Mouse (Mus musculus) A20 (cell line): ENCODE measurements around the gene Rhof.

Experiments used
- DNase-seq: peaks from one replicate; pipeline ENCODE4 v3.0.0-alpha.2; 2011; ENCODE audit warnings: low read depth, low spot score

The Rhof gene

DNA sequence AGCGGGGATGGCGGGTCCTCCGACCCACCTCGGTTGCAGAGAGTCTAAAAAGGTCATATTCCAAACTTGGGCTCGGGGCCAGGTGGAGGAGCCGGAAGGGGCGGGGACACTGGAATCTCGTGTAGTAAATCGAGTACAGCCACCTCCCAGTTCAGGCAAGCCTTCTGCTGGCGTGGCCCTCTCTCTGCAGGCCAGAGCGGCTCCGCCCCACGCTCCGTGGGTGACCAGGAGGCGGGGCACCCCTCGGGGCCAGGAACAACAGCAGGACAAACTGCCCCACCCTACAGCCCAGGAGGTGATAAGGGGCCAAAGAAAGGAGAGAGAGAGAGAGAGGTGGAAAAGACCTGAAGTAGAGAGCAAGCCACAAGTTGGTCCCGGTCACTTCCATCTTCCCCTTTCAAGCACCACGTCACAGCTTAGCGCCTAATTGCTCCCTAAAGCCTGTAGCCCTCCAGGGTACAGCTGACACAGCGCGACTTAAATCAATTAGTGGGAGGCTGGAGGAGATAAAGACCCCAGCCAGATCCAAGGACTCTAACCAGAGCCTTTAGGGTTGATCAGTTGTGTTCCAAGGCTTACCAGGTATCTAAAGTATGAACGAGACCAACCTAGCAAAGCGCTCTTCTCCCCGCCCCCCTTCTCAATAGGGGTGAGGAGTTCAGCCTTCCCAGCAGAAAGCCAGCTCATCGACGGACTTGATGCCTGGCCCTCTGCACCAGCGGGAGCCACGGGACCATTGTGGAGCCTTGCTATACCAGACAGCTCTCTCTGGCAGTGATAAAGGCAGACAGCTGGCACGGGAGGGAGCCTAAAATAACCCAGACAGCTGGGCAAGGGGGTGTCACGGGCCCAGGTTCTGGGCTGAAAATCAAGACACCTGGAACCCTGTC lies 3.2 kb upstream of the Rhof start:
- no peak for DNase-seq

DNA sequence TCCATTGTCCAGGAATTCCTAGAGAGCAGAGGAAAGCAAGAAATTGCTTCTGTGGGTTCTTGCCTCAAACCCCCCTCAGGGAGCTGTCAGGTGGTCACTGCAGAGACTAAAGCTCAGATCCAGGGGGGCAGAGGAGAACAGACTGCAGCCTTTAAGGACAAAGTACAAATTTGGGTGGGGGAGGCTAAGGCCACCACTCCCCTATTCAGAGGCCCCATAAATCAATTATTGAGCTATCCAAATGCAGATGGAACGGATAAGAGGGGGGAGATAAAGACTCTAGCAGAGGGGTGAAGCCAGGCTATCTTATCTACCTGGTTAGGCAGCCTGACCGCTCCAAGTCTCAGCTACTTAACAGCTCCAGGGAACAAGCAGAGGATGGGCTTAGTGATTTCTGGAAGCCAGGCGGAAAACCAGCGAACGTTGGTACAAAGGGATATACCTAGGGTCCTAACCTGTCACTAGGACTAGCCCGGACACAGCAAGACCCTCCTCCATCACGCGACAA lies 2.4 kb upstream of the Rhof start:
- no peak for DNase-seq

DNA sequence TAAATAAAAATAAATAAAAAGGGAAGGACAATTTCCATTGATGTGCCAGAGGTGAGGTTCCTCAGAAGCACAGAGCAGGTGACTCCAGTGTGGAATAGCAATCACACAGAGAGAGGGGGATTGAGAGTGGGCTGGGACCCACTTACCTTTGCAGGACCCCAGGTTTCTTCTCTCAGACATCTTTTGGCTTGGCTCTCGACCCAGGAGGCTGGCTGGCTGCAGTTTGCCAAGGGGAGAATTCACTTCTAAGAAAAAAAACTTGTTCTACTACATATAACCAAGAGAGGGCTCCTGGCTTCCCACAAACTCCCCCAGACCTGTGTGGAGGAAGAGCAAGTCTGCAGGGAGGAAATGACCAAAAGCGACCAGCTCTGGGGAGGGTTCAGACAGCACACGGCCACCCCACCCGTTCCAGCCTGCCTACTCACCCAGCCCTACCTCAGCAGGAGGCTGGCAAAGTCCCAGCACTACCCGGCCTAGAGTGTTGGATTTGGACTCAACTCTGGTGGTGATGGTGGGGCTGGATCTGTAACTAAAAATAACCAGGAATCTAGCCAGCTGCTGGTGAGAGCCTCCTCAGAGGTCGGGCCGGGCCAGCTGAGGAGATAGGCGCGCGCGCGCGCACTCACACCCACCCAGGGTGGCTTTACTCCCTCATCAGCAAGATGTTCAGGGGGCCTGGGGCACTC lies 1.8 kb upstream of the Rhof start:
- DNase-seq, result no peak

DNA sequence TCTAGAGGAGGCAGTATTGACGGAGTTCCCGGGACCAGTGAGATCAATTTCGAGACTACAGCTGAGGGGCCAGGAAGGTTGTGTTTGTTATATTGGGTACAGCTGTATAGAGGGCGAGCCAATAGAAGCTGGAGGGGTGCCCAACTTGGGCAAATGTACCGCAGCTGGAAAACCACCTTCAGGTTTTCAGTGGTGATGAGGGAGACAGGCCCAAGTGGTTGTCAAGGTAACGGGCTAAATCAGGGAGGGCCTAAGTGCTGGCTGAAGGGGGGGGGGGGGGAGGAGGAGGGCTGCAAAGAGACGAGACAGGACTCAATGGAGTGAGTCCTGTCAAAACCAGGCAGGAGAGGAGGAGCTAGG lies 1.3 kb upstream of the Rhof start:
- DNase-seq, result no peak

DNA sequence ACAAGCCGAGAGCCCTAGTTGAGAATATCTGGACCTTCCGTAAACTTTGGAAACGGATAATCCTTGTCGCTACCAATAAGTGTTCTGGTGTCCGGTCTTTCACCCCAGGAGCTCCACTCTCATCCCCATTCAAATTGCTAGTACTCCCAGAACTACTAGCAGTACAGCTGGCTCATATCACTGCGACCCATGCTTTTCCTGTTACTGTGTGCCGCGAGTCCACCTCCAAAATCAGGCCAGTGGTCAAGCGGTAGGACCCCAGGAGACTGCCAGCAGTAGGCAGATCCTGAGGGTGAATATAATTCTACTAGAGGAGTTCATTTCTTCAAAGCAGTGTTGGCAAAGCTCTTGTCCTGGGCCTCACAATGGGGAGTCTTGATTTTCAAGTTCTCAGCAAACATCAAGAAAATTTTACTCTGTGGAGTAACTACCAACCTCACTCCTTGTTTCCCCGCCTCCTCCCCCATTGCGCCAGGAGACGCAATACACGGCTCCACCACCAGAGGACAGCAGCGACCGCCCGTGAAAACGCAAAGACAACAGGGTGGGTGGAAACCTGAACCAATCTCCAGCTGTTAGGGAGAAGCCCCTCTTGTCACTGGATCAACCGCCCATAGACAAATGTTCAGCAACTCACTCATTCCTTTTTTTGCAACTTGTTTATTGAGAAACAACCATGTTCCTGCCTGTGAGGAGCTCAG lies 741 bp upstream of the Rhof start:
- DNase-seq, result peak; percentile 85

DNA sequence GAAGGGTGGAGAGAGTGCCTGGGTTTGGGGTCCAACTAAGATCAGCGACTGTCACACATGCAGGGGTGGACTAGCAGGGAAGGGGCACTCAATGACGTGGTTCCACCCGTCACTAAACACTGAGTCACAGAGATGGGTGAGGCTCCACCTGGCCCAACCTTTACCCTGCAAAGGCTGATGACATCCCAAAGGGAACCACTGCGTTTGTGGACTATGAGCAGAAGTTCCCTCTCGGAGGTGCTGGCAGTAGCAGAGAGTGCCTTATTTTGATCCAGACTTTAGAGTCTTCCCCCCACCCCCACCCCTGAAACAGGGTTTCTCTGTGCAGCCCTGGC lies 1.7 kb downstream of the Rhof start:
- DNase-seq, result no peak

DNA sequence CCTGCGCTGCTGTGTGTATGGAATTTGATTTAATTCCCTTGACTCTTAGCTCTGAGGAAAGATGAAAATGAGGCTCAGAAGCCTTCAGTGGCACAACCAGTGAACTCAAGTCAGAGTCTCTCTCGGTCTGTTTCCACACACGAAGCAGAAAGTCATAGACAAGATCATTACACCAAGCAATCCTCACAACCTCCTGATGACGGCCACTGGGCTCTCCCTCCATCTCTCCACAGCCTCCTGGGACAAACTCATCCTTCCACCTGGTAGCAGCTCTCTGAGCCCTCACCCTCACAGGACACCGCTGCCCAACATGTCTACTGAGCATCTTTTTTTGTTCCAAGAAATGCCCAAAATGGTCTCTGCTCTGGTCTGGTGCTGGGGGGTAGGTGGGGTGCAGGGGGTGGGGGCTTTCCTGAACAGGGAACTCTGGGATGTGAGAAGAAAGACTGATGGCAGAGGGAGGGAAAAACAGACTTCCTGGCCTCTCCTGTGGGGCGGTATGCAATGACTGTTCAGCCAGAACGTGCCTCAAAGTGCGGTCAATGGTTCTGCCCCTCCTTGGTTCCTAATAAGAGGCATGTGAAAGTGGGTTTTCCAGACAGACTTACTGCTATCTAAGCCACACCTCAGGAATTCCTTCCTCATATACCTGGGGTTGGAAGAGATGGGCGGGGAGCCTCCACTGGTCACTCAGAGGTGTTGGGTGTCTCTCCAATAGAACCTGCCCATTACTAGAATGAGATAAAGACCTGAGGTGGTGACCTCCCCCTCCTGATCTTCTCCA lies 2.3 kb downstream of the Rhof start:
- DNase-seq, result no peak

DNA sequence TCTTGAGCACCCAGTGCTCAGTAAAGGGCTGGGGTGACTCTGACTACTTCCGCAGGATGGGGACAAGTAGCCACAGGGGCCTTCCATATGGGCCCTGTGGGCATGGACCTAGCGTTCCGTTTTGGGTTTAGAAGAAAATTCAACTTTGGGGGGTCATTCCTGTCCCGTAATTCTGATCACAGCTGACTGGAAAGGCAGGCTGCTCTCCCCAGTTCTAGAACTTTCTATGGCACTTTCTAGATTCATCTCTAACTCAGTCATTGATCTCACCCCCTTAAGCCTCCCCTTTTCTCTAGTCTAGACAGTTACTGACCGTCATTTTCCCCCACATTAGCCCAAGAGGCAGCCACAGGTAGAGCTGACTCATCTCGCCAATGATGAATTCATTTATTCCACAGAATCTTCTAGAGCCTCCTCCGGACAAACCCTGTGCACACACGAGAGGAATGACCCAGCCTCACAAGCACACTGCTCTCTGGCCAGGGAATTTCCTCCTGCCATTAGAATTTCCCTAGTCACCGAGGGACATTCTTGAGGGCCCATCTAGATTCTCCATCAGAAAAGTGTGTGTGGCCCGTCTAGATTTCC lies 3.2 kb downstream of the Rhof start:
- DNase-seq, result no peak

DNA sequence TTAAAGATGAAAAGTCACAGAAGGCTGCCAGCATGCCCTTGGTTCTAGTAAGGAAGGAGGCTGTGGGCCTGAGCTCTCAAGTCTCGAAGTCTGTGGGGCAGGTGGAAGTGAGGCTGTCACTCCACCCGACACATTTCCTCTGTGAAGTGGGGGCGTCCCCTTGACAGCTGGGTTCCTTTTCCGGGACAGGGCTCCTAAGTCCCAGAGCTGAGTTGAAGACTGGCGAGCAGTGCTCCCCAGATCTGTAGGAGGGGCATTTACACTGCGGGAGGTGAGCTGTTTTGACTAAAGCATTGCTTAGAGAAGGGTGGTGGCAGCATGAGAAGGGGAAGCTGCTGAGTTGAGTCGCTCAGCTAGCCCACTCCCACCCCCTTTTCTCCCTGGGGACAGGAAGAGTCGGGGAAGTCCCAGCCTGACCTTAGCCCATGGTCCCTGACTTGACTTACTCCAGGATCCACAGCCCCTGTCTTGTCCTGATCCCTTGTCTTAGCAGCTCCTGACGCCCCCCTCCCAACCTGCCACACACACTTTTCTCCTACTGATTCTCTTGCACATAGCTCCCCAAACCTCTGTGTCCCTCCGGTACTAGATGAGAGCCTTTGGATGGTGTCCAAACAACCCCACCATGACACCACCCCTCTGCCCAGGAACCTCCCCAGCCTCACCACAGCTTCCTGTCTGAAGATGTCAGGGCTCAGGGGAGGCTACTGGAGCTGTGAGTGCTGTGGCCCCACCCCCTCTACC lies 3.9 kb downstream of the Rhof start:
- DNase-seq, result peak; percentile 94

DNA sequence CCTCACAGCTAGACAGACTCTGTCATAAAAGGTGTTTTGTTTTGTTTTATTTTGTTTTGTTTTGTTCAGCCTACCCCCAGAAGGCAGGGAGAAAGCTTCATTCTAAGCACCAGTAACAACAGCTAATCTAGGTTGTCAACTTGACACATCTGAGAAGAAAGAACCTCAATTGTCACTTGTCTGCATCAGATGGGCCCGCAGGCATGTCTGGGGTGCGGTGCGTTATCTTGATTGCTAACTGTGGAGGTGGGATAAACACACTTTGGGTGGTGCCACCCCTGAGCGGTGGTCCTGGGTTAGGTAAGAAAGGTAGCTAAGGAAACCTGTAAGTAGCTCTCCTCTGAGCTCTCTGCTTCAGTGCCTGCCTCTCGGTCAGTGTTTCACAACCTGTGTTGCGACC lies 5.5 kb downstream of the Rhof start:
- peak; percentile 41 for DNase-seq

DNA sequence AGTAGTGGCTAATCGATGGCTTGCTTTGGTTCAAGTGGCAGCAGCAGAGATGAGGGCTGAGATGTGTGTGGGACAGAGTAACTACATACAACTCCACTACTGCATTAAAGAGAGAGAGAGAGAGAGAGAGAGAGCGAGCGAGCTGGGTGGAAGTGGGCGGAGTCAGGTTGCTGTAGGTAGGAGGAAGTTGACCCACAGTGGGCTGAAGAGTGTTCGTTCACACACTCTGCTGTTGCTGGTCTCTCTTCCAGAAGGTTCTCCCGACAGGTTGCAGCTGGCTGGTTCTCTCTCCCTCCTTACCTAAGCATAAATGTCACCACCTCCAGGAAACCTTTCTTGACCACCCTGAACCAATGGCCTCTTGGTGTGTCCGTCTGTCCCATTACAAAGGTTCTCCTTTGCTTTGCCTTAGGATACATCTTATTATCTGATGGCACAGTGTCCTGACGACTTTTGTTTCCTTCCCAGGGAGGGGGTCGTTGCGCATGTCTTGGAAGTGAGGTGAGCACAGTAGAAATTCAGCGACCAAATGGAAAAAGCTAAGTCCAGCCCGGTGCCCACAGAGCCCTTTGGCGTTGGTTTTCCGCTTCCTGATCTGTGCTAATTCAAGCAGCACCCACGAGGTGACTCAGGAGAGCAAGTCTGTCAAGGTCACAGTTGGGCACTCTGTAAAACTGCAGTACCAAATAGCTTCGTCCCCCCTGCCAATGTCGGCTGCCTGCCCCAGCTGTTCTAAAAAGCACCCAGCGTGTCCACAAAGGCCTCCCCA lies 6.7 kb downstream of the Rhof start:
- DNase-seq, result peak; percentile 86

DNA sequence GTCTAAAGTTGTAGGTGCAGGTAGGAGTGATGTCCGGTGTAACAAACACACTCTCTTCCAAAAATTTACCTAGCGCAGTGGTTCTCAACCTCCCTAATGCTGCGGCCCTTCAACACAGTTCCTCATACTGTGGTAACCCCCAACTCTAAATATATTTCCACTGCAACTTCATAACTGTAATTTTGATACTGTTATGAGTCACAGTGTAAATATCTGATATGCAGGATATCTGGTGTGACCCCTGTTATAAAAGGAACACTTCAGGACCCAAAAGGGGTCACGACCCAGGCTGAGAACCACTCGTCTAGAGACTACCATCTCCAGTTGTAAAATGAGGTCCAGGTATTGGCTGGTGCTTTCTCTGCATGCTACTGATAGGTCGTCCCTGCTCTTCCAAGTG lies 7.4 kb downstream of the Rhof start:
- peak; percentile 79 for DNase-seq

DNA sequence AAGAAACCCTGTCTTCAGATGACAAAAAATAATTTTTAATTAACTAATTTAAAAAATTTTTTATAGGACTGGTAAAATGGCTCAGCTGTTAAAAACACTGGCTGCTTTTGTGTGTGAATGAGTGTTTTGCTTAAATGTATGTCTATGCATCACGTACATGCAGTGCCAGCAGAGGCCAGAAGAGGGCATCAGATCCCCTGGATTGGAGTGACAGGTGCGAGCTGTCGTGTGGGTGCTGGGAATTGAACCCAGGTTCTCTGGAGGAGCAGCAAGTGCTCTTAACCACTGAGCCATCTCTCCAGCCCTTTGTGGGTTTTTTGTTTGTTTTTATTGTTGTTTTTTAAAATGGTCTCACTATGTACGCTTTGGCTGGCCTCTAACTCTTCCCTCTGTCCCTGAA lies 10.3 kb downstream of the Rhof start:
- DNase-seq, result peak; percentile 60

DNA sequence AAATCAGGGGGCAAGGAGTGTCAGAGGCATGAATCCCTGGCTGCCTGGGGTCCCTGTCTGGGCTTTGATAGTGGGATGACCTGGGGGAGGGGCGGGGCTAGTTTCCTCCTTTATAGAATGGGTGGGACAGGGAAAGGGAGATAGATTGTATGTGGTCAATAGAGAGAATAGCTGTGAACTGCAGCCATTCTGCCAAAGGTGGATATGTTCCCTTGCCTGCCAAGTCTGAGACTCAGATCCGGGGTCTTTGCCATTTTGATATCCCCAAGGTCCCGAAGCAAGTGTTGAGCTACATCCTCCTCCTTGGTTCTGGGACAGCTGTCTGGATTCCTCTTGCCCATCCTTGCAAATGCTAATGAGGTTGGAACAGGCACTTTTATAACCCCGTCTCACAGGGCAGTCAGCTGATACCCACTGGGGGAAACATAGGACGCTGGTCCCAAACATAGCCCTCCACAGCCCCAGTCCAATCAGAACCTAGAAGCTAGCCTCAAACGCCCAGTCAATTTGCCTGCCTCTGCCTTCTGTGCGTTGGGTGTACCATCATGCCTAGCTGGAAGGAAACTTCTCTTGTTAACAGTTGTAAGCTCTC lies 11.8 kb downstream of the Rhof start:
- no peak for DNase-seq

DNA sequence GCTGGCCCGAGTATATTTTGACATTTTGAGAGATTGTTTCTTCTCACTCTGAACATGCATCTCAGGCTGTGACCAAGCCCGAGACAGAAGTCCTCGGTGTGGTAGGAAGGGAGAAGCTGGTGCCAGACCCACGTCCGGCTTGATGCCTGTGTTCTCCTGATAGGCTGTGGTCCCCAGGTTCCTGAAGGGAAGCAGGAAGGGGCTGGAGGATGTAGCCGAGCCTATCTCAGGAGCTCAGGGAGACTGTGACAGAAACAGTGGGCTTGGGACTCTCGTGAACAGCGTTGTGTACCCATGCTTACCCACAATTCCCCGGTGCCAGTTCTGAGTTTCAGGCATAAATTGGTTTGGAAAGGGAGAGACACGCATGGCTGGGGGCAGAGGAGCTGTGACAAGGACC lies 13.7 kb downstream of the Rhof start:
- DNase-seq, result no peak

DNA sequence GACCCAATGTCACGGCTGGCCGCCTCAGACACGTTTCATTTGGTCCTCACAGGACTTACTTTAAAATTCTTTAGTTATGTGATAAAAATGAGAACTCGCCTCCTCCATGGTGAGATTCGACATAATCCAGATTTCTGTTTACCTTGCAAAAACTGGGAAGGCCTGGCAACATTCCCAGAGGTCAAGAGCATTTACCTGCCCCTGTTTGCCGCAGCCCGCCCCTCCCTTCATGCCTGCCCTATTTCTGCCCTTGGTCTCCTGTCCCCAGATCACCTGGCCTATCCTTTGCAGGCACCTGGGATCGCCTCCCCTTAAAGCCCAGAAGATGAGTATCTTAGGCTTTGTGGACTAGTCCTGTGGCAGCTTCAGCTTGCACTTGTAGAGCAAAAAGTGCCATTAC lies 14.7 kb downstream of the Rhof start:
- DNase-seq, result no peak

DNA sequence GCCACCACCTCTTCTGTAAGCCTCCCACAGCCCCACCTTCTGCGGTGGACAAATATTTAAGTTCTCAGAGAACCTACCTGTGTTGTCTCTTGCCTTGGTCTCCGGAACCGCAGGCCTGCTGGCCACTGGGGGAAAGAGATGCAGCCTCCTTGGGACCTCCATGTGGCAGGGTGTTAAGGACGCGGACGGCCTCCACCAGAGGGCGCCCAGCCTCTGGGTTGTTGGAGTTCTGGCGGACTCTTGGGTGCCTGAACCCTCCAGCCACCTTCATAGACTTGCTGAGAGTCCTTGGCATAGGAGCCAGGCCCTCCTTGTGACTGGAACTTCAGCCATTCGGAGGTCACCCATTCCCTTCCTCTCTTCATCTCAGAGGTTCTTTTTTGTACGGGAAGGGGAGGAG lies 15.2 kb downstream of the Rhof start:
- DNase-seq, result peak; percentile 78

DNA sequence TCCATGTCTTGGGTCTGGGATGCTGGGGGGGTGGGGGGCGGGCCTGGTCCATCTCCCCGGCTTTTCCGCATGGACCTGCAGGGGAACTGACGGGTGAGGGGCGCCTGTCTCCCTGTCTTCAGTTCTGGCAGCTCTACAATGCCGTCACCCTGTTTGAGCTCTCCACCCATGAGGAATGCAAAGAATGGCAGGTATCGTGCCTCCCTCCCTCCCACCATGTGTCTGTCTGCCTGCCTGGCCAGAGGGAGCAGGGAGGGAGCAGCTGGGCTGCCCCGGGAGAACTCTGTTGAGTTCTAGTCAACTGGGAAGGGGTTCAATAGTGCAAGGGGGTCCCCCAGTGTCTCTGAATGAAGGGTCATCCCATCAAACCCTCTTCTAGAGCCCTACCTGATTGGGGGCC lies 16.4 kb downstream of the Rhof start:
- DNase-seq, result no peak

DNA sequence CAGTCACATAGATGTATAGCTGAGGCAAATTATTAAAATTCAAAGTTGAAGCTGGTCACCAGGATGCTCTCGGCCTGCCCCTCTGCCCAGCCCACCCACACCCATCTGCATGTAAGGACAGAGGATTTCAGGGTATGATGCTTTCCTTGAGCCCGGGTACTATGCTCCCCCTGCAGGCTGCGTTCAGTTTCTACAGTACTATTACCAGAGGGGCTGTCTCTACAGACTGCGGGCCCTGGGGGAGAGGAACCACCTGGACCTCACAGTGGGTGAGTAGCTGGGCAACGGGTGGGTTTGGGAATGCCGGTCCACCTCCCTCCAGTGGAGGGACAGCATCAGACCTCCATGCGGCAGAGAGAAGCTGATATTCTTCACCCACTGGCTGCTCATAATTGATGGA lies 17.6 kb downstream of the Rhof start:
- DNase-seq, result peak; percentile 53

DNA sequence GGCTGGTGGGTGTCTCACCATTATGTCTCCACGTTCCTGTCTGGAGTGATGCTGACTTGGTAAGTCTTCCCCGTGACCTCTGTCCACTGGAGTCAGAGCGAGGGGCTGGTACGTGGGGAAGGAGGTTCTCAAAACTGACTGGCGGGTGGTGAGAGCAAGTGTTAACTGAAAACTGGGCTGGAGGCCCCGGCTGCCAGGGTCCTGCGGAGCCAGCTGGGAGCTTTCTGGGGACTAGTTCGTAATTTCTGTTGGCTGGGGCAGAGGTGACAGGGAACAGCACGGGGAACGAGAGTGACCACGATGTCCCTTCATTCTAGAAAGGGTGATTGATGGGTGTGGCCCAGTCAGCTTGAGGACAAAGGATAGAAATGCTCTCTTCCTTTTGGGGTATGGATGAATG lies 18.4 kb downstream of the Rhof start:
- no peak for DNase-seq
